Mouse (Mus musculus): ENCODE data around the gene Emc9.

- TF ChIP-seq CTCF (IDR thresholded peaks at IDR 0.05; ENCODE audit: control insufficient read depth, insufficient read depth, insufficient replicate concordance, low read depth, low read length) (no peak), POLR2A (IDR thresholded peaks at IDR 0.05; ENCODE audit: control insufficient read depth, low read depth, low read length) (no peak)
Observed at GRCm38 (mm10) chr14:55614565-55615178, 29.6 kb upstream of the Emc9 start.

All from testis, adult 2 months (tissue).